Mouse (Mus musculus): ENCODE measurements around the gene Rreb1. TPM values are rescaled to one million over a fixed set of nuclear protein-coding genes. Genes with fewer than 3 reads are reported as not detected.
A peak's percentile ranks its signal among the peaks of the same experiment; 100 is the strongest.

The Rreb1 gene
- total RNA-seq, 2 experiments from 2014 or later: 20.7 to 44.1 TPM

GRCm38 (mm10) chr13:37992638-37993371, 214.6 kb downstream of the Rreb1 start:
- no peak for DNase-seq (ENCODE audit: low spot score in 2 of 2)
- intact Hi-C loops (cut with DNase I): loop anchor here (2.0 kb wide), 1 partner anchor 44 kb away; the partner anchor contains the start of genes Cage1 and Riok1

GRCm38 (mm10) chr13:37993376-37993703, 215.1 kb downstream of the Rreb1 start:
- intact Hi-C loops (cut with DNase I): loop anchor here (2.0 kb wide), 1 partner anchor 43 kb away; the partner anchor contains the start of genes Cage1 and Riok1
- DNase-seq (ENCODE audit: low spot score in 2 of 2): no peak

DNA sequence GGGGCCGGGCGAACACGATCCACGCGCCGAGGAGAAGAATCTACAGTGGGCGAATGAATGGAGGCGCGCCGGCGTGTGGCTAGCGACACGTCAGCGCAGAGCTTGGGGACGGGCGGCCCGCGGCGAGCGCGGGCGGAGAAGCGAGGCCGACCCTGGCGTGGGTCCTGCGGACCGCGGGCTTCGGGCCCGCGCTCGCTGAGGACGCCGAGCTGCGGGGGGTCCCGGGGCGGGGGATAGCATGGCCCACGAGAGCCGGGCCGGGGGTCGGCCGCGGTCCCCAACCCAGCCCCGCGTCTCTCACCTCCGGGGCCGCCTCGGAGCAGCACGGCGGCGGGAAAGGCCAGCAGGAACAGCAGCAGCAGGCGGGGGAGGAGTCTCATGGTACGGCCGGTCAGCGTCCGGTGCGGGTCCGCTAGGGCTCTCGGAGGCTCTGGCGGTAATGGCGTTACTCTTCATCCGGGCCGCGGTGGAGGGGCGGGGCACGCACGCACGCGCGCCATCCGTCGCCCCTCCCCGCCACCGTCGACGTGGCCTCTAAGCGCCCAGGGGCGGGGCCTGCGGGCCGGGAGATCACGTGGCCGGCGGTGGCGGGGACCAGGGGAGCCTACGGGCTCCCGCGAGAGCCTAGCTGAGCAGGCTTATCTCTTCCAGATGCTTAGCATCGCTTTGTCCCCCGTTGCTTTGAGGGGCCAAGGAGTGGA, 215.7 kb downstream of the Rreb1 start, which contains the start of gene Ssr1:
Gene Ssr1, minus strand, starts transcription at position 514 of the 701 bp plus-strand sequence.
- DNase-seq (ENCODE audit: low spot score in 2 of 2): peak; percentile 94 to 96
- intact Hi-C loops (cut with DNase I): loop anchor here (2.0 kb wide), 1 partner anchor 43 kb away; the partner anchor contains the start of genes Cage1 and Riok1

DNA sequence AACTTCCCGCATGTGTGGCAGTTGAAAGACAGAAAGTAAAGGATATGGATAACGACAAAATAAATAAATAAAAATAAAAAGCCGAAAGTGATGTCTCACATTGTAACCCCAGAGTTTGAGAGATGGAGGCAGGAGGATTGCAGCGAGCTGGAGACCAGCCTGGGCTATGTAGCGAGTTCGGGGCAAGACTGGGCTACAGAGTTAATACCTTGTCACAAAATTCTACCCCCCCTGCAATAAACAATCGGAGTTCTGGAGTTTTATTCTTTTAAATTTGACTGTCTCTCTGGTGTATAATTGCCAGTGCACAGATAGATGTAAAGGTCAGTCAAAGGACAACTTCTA, 216.2 kb downstream of the Rreb1 start:
- intact Hi-C loops (cut with DNase I): no loop called here
- no peak for DNase-seq (ENCODE audit: low spot score in 2 of 2)

DNA sequence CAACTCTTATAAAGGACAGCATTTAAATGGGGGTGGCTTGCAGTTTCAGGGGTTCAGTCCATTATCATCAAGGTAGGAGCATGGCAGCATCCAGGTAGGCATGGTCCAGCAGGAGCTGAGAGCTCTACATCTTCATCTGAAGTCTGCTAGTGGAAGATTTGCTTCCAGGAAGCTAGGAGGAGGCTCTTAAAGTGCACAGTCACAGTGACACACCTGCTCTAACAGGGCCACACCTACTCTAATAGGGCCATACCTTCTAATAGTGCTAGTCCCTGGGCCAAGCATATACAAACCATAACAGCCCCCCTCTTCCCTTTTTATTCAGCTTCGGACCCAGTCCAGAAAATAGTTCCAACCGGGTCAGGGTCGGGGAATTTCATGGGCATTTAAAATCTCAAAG, 221.5 kb downstream of the Rreb1 start:
- intact Hi-C loops (cut with DNase I): no loop called here

More for the DNA sequence above, 221.5 kb downstream of the Rreb1 start:
- no peak for DNase-seq (ENCODE audit: low spot score in 2 of 2)

Other genes starting within 250 kb of the Rreb1 start
- 10 to 100 TPM; 79.5 to 88.5 TPM for gene Ssr1, start 215.8 kb downstream of the Rreb1 start, total RNA-seq (2021)